Mouse (Mus musculus) T-helper 1 cell (primary cell): Measurements from ENCODE around the gene Vmn2r6.
"Not testable (repeated sequence)": the region's sequence is repeated elsewhere in the genome, so short reads cannot be mapped to it uniquely, and the experiment has no call there.

Experiments used
- in situ Hi-C: fragments of 300-600 bp; cut with MboI, MseI; formaldehyde crosslinking; loops from one replicate; pipeline ENCODE4 v1.15.1; 2025; ENCODE audit warnings: high pct_unique_total_duplicates

The Vmn2r6 gene

DNA sequence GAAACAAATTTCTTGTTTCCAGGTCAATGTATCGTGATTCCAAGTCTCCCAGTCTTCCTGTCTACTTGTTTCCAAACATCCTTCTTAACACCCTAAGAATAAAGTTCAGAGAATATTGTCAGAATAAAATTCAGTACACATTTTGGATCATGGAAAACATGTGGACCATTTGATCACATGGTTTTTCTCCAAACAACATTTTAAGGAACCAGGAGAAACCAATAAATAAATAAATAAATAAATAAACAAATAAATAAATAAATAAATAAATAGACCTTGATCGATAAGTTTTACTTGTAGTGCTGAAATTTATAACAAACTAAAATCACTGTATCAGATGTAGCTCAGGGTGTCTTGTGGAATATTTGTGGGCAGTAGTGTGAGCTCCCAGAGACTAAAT is at the start of gene Vmn2r6:
TSS of gene Vmn2r6 (minus strand) at position 101 of the 400 bp plus-strand sequence.
- in situ Hi-C loops, result loop anchor here (5.0 kb wide), 1 partner anchor 148 kb away; the partner anchor contains the start of gene Vmn2r4

DNA sequence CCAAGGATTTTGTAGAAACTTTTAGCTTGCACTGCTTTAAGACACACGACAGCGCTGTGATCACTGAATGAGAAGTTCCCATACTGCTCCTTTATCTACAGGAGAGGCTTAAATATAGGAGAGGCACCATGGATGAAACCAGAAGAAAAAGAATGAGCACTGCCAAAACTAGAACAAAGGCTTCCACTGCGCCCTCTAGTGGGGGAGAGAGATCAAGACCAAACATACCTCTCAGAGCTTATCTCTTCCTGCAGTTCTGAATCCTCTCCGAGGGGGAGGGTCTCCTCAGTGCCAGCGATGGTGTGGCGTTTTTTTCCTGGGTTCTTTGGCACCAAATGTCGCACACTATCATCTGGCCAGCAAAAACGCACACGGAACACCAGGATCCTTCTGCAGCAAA is 22.0 kb upstream of the Vmn2r6 start:
- in situ Hi-C loops, result no loop called here

DNA sequence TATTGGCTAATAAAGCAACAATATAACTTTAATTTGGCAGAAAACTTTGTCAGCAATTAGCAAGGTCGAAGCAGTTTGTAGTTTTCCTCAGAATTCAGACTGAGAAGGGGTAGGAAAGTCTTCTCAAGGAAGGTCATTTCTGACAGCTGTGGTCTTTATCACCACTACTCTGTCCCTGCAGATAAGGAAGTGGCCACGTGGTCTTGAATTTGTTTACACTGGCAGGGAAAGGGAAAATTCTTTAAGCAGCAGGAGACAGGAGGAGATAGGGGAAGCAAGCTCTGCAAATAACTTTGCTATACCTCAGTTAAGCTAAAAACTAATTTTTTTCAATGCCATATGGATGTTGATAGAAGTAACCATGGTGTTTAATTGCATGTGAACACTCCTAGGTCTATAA is 3.2 kb upstream of the Vmn2r6 start:
- in situ Hi-C loops, result loop anchor here (5.0 kb wide), 1 partner anchor 151 kb away; the partner anchor contains the start of gene Vmn2r4

DNA sequence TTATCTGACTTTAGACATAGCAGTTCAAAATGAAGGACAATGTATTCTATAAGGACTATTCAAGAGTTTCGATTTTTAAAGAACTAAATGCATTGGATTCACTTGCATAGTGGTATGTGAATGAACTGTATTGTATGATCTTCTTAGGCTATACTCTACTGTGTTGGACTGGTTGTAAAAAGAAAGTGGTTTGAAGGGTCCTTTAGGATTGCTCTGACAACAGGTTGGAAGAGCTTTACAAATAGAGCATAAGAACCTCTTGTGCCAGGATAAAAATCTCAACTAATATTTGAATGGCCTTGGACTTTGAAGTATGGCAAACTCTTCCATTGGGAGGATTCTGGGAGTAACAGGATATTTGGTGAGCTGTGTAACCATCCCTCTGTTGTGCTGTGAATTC is 42.0 kb downstream of the Vmn2r6 start:
- in situ Hi-C loops, result not testable (repeated sequence)

DNA sequence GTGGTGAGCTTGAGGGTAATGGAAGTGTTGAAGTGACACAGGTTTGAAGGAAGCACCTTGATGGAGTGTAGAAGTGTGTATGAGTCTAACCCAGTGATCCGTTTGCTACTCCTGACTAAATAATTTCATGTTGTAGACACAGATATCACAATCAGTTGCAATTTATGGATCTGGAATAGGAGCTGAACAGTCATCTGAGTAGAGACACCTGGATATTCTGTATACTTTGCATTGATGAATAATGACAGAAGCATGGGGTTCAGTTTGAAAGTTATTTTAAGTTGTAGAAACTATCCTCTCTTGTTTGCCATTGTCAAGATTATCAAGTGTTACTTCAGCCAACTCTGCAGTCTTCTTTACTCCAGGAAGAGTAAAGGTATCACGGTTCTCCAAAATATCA is 55.9 kb downstream of the Vmn2r6 start, which contains the start of gene Vmn2r5:
TSS of gene Vmn2r5 (minus strand) at position 101 of the 400 bp plus-strand sequence.
- in situ Hi-C loops, result not testable (repeated sequence)
